Mouse (Mus musculus): Measurements from ENCODE around the gene Usp47.

The Usp47 gene

DNA sequence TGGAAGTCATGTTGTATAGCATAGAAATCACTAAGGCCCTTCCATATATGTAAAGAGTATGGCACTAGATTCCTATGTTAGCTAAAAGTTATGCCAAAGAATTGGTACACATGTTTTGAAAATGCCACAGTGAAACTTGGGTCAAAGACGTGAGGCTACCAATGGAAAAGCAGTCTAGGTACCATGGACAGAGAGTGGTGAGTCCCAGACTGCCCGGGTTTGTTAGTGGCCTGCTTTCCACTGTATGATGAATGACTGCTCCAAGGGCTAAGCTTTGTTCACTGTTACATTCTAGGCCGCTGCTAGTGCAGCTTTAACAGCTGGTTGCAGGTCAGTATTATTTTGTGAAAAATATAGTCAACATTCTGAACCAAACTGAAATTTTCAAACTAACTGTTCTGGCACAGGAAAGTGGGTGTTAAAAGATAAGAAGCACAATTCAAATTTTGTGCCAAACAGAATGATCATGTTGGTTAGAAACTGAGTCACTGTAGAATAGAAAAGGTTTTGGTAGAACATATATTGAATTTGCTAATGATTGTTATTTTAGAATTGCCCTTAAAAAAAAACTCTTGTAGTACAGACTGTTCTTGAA, 22.6 kb downstream of the Usp47 start:
- Histone ChIP-seq H3K4me3 (replicated peaks; ENCODE audit: low read length) (no peak overlapping the region), H3K9me3 (ENCODE audit: low read length) (no peaks in the 10 kb centered on the region), H3K27me3 (ENCODE audit: insufficient read depth, low read length) (no peaks in the 10 kb centered on the region), H3K4me1 (replicated peaks; ENCODE audit: low read depth, low read length) (peaks cover 10% of the 10 kb centered on the region), H3K36me3 (ENCODE audit: insufficient read depth, low read length) (no peaks in the 10 kb centered on the region)
- TF ChIP-seq NANOG (IDR thresholded peaks at IDR 0.05; ENCODE audit: borderline replicate concordance, low read length) (no peak), CTCF (conservative IDR thresholded peaks at IDR 0.05; ENCODE audit: low read length) (no peak), POU5F1 (IDR thresholded peaks at IDR 0.05; ENCODE audit: borderline replicate concordance, low read length) (no peak)

DNA sequence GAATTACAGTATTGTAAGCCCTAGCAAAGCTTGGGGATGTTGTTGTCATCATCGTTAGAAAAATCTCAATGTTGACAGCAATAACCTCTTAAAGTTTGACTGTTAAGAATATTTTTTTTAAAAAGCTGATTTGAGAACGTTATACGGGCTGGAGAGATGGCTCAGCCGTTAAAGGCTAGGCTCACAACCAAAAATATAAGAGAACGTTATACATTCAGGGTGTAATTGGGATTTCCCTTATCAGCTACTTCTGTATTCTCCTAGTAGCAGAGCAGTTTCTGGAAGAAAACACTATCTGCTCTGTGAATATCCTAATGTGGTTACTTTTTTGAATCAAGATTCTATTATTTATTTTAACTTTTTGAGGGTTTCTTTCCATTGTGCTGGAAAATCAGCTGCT, 25.3 kb downstream of the Usp47 start:
- no peak overlapping the region for H3K4me3 ChIP-seq (replicated peaks; ENCODE audit: low read length)
- no peak for TF ChIP-seq NANOG (IDR thresholded peaks at IDR 0.05; ENCODE audit: borderline replicate concordance, low read length)
- no peak for TF ChIP-seq POU5F1 (IDR thresholded peaks at IDR 0.05; ENCODE audit: borderline replicate concordance, low read length)
- no peak for TF ChIP-seq CTCF (conservative IDR thresholded peaks at IDR 0.05; ENCODE audit: low read length)
- no peaks in the 10 kb centered on the region for H3K9me3 ChIP-seq (ENCODE audit: low read length)
- H3K4me1 ChIP-seq (replicated peaks; ENCODE audit: low read depth, low read length), result no peaks in the 10 kb centered on the region
- H3K27me3 ChIP-seq (ENCODE audit: insufficient read depth, low read length), result no peaks in the 10 kb centered on the region
- no peaks in the 10 kb centered on the region for H3K36me3 ChIP-seq (ENCODE audit: insufficient read depth, low read length)

DNA sequence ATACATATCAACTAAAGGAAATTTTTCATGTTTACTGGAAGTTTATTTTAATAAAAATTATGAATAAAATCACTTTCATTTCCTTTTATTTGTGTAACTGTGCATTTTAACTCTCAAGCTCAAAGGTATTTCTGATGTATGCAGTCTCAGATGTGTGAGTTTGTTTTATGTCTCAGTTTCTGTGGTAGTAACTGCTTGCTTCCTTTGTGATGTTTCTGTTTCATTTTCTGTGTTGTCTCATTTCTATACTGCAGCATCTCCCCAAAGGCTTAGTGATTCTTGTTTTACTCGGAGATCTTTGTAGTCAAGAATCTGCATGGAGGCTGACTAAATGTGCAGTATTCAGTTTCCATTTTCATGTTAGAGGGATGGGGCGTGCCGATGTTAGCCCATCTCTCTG, 30.4 kb downstream of the Usp47 start:
- Histone ChIP-seq H3K4me3 (replicated peaks; ENCODE audit: low read length) (no peak overlapping the region), H3K4me1 (replicated peaks; ENCODE audit: low read depth, low read length) (no peaks in the 10 kb centered on the region), H3K9me3 (ENCODE audit: low read length) (no peaks in the 10 kb centered on the region), H3K36me3 (ENCODE audit: insufficient read depth, low read length) (peaks cover 16% of the 10 kb centered on the region), H3K27me3 (ENCODE audit: insufficient read depth, low read length) (no peaks in the 10 kb centered on the region)
- TF ChIP-seq POU5F1 (IDR thresholded peaks at IDR 0.05; ENCODE audit: borderline replicate concordance, low read length), result no peak
- TF ChIP-seq NANOG (IDR thresholded peaks at IDR 0.05; ENCODE audit: borderline replicate concordance, low read length), result no peak
- no peak for TF ChIP-seq CTCF (conservative IDR thresholded peaks at IDR 0.05; ENCODE audit: low read length)

GRCm38 (mm10) chr7:112055901-112056625, 32.8 kb downstream of the Usp47 start:
- no peaks in the 10 kb centered on the region for H3K9me3 ChIP-seq (ENCODE audit: low read length)
- H3K36me3 ChIP-seq (ENCODE audit: insufficient read depth, low read length), result peaks cover 16% of the 10 kb centered on the region
- no peak for TF ChIP-seq NANOG (IDR thresholded peaks at IDR 0.05; ENCODE audit: borderline replicate concordance, low read length)
- no peak for TF ChIP-seq POU5F1 (IDR thresholded peaks at IDR 0.05; ENCODE audit: borderline replicate concordance, low read length)
- TF ChIP-seq CTCF (conservative IDR thresholded peaks at IDR 0.05; ENCODE audit: low read length), result no peak
- no peak overlapping the region for H3K4me3 ChIP-seq (replicated peaks; ENCODE audit: low read length)
- no peaks in the 10 kb centered on the region for H3K4me1 ChIP-seq (replicated peaks; ENCODE audit: low read depth, low read length)
- no peaks in the 10 kb centered on the region for H3K27me3 ChIP-seq (ENCODE audit: insufficient read depth, low read length)

DNA sequence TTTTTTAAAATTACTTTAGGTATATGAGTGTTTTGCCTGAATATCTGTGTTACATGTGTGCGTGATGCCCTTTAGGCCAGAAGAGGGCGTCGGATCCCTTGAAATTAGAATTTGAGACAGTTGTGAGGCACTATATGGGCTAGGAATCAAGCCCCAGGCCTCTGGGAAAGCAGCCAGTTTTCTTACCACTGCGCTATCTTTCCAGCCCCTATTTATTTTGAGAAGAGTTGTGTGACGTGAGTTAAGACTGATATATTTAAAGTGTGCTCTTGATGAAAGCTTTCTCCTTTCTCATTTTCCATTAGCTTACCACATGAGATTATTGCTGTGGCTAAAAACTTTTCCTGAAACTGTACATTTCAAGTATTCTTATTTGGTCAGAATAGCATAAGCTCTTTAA, 51.6 kb downstream of the Usp47 start:
- Histone ChIP-seq H3K9me3 (ENCODE audit: low read length) (no peaks in the 10 kb centered on the region), H3K4me1 (replicated peaks; ENCODE audit: low read depth, low read length) (no peaks in the 10 kb centered on the region), H3K4me3 (replicated peaks; ENCODE audit: low read length) (no peak overlapping the region), H3K27me3 (ENCODE audit: insufficient read depth, low read length) (no peaks in the 10 kb centered on the region), H3K36me3 (ENCODE audit: insufficient read depth, low read length) (peaks cover 6% of the 10 kb centered on the region; the same call in 1 of the 2 replicates)
- TF ChIP-seq CTCF (conservative IDR thresholded peaks at IDR 0.05; ENCODE audit: low read length) (no peak; the same call in 1 of the 2 replicates), POU5F1 (IDR thresholded peaks at IDR 0.05; ENCODE audit: borderline replicate concordance, low read length) (no peak), NANOG (IDR thresholded peaks at IDR 0.05; ENCODE audit: borderline replicate concordance, low read length) (no peak)

GRCm38 (mm10) chr7:112082636-112083035, 59.3 kb downstream of the Usp47 start:
- no peaks in the 10 kb centered on the region for H3K9me3 ChIP-seq (ENCODE audit: low read length)
- no peak overlapping the region for H3K4me3 ChIP-seq (replicated peaks; ENCODE audit: low read length)
- no peaks in the 10 kb centered on the region for H3K4me1 ChIP-seq (replicated peaks; ENCODE audit: low read depth, low read length)
- no peaks in the 10 kb centered on the region for H3K27me3 ChIP-seq (ENCODE audit: insufficient read depth, low read length)
- TF ChIP-seq NANOG (IDR thresholded peaks at IDR 0.05; ENCODE audit: borderline replicate concordance, low read length) (no peak), POU5F1 (IDR thresholded peaks at IDR 0.05; ENCODE audit: borderline replicate concordance, low read length) (no peak), CTCF (conservative IDR thresholded peaks at IDR 0.05; ENCODE audit: low read length) (no peak)
- H3K36me3 ChIP-seq (ENCODE audit: insufficient read depth, low read length), result peaks cover 21% of the 10 kb centered on the region

DNA sequence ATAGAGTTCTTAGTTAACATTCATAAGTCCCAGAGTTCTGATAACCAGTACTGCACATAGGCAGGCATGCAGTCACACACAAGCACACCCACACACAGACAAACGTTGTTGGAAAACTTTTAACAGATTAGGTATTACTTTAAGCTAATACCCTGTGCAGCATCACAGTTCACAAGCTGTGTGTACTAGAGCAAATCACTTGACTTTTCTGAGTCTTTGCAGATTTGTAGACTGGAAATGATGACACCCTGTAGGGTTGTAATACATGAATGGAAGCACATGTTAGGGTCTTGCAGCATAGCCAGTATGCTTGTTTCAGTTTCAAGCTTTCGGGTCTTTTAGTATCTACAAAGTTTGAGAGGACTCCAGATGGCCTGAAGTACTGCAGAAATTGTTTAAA, 60.9 kb downstream of the Usp47 start:
- H3K4me1 ChIP-seq (replicated peaks; ENCODE audit: low read depth, low read length), result no peaks in the 10 kb centered on the region

GRCm38 (mm10) chr7:112085062-112085461, 61.8 kb downstream of the Usp47 start:
- TF ChIP-seq CTCF (conservative IDR thresholded peaks at IDR 0.05; ENCODE audit: low read length), result peak; percentile 77
- no peak for TF ChIP-seq POU5F1 (IDR thresholded peaks at IDR 0.05; ENCODE audit: borderline replicate concordance, low read length)
- TF ChIP-seq NANOG (IDR thresholded peaks at IDR 0.05; ENCODE audit: borderline replicate concordance, low read length), result no peak
- no peaks in the 10 kb centered on the region for H3K9me3 ChIP-seq (ENCODE audit: low read length)

More for the DNA sequence above, 60.9 kb downstream of the Usp47 start:
- no peak for TF ChIP-seq CTCF (conservative IDR thresholded peaks at IDR 0.05; ENCODE audit: low read length)
- no peak for TF ChIP-seq POU5F1 (IDR thresholded peaks at IDR 0.05; ENCODE audit: borderline replicate concordance, low read length)
- TF ChIP-seq NANOG (IDR thresholded peaks at IDR 0.05; ENCODE audit: borderline replicate concordance, low read length), result no peak
- Histone ChIP-seq H3K36me3 (ENCODE audit: insufficient read depth, low read length) (peaks cover 23% of the 10 kb centered on the region), H3K9me3 (ENCODE audit: low read length) (no peaks in the 10 kb centered on the region), H3K27me3 (ENCODE audit: insufficient read depth, low read length) (no peaks in the 10 kb centered on the region), H3K4me3 (replicated peaks; ENCODE audit: low read length) (no peak overlapping the region)

More at GRCm38 (mm10) chr7:112085062-112085461, 61.8 kb downstream of the Usp47 start:
- no peak overlapping the region for H3K4me3 ChIP-seq (replicated peaks; ENCODE audit: low read length)
- H3K36me3 ChIP-seq (ENCODE audit: insufficient read depth, low read length), result peaks cover 23% of the 10 kb centered on the region
- no peaks in the 10 kb centered on the region for H3K27me3 ChIP-seq (ENCODE audit: insufficient read depth, low read length)
- no peaks in the 10 kb centered on the region for H3K4me1 ChIP-seq (replicated peaks; ENCODE audit: low read depth, low read length)
